Mouse (Mus musculus): ENCODE results near the gene Epb41l1. TPM values are rescaled to one million over a fixed set of nuclear protein-coding genes. Genes with fewer than 3 reads are reported as not detected.

Epb41l1 gene
- polyA plus RNA-seq, 1 experiment from 2014 or later = 1.2 TPM

DNA sequence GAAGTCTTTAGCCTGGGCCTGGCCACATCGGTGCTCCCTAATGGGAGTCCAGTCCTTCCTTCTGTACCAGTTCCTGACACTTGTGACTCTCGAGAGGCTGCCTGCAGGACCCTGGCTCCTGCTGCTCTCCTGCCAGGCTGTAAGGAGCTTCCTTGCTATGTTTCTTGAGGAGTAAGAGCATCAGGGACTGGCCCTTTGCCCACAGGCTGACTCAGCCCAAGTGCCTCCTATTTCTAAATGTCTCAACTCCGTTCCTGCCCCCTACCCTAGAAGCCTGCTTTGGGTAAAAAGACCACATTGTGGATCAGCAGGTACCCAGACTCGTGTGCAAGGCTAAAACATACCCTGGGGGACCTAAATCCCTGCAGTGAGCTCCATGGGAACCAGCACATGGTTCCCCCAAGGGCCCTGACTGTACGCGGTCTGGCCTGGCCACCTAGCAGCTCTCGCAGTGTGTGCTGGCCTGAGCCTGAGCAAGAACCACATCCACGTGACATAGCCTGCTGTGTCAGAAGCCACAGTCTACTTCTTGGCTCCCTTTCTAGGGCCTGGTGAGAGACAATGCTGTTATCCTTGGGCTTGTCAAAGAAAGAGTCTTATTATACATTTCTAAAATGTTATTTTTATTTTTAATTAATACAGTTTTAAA, 67.6 kb downstream of the Epb41l1 start:
- 0 out of 2 replicates have a peak overlapping the region, but pooled peaks have one; percentile 20 for H3K27ac ChIP-seq (replicated peaks)
- H3K4me2 ChIP-seq = no peak overlapping the region
- ATAC-seq (ENCODE audit: extremely low read depth, insufficient number of reproducible peaks, low FRiP score, low TSS enrichment) = no peak
- WGBS = 75% methylated on average over 8 of the region's 8 CpGs
- peak overlapping the region; percentile 33; the same call in 1 of the 2 replicates for H3K9ac ChIP-seq
- no peaks in the 10 kb centered on the region for H3K36me3 ChIP-seq
- H3K9me3 ChIP-seq = no peaks in the 10 kb centered on the region
- peaks cover 4% of the 10 kb centered on the region; the same call in 1 of the 2 replicates for H3K27me3 ChIP-seq (replicated peaks)
- peaks cover 35% of the 10 kb centered on the region for H3K4me1 ChIP-seq
- no peak overlapping the region for H3K4me3 ChIP-seq

GRCm38 (mm10) chr2:156490176-156490575, 69.5 kb downstream of the Epb41l1 start:
- Histone ChIP-seq H3K4me1 (peaks cover 39% of the 10 kb centered on the region), H3K9ac (peak overlapping the region; percentile 15; the same call in 1 of the 2 replicates), H3K27me3 (replicated peaks) (no peaks in the 10 kb centered on the region), H3K4me3 (no peak overlapping the region), H3K27ac (replicated peaks) (peak overlapping the region; percentile 21; the same call in 1 of the 2 replicates), H3K36me3 (peaks cover 14% of the 10 kb centered on the region), H3K4me2 (peak overlapping the region; percentile 35), H3K9me3 (no peaks in the 10 kb centered on the region)
- 39% methylated on average over 11 of the region's 11 CpGs for WGBS
- ATAC-seq (ENCODE audit: extremely low read depth, insufficient number of reproducible peaks, low FRiP score, low TSS enrichment) = no peak

DNA sequence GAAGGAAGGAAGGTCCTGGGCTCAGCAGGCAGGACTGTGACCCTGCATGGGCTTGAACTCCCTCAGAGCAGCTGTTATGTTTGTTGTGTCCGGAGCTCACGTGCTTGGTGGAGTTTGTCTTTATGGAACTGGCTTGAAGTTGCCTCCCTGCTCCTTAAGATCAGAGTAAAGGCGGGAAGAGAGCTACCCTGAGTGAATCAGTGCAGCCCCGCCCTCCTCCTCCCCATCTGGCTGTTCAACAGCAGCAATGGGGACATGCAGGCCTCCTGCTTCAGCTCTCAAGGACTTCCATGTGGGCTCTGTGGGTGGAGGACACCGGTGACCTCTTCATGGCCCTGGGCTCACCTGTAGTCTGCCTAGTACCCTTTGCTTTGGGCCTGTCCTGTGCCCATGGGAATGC, 71.1 kb downstream of the Epb41l1 start:
- no peak for ATAC-seq (ENCODE audit: extremely low read depth, insufficient number of reproducible peaks, low FRiP score, low TSS enrichment)
- Histone ChIP-seq H3K27me3 (replicated peaks) (no peaks in the 10 kb centered on the region), H3K36me3 (peaks cover 25% of the 10 kb centered on the region), H3K4me2 (no peak overlapping the region), H3K4me3 (no peak overlapping the region), H3K9ac (no peak overlapping the region), H3K9me3 (no peaks in the 10 kb centered on the region), H3K4me1 (peaks cover 39% of the 10 kb centered on the region), H3K27ac (replicated peaks) (no peak overlapping the region)
- WGBS = 79% methylated on average over 5 of the region's 5 CpGs

GRCm38 (mm10) chr2:156493766-156494165, 73.1 kb downstream of the Epb41l1 start:
- H3K27ac ChIP-seq (replicated peaks) = peak overlapping the region; percentile 36
- WGBS = 54% methylated on average over 9 of the region's 9 CpGs

DNA sequence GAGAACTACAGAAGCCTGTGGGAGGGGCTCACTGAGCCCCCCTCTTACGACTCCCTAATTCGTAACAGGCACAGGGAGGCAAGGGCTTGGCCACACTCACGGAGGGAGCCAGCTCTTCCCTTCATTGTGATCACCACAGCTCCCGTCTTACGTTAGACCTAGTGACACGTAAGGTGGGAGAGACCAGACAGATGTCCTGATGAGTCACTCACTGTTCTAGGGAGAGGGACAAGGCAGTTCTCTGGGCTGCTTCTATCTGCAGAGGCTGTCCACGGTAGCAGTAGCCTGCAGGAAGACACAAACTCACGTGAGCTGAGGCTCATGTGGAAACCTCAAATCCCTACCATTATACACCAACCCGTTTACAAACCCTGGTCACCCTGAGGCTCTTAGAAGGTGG, 73.8 kb downstream of the Epb41l1 start:
- no peaks in the 10 kb centered on the region for H3K9me3 ChIP-seq
- H3K27ac ChIP-seq (replicated peaks) = peak overlapping the region; percentile 36
- no peaks in the 10 kb centered on the region for H3K27me3 ChIP-seq (replicated peaks)
- H3K4me3 ChIP-seq = no peak overlapping the region
- peak overlapping the region; percentile 33 for H3K4me2 ChIP-seq
- WGBS = 66% methylated on average over 9 of the region's 9 CpGs
- H3K4me1 ChIP-seq = peaks cover 29% of the 10 kb centered on the region
- ATAC-seq (ENCODE audit: extremely low read depth, insufficient number of reproducible peaks, low FRiP score, low TSS enrichment) = peak; percentile 66
- peaks cover 37% of the 10 kb centered on the region for H3K36me3 ChIP-seq
- no peak overlapping the region for H3K9ac ChIP-seq

More at GRCm38 (mm10) chr2:156493766-156494165, 73.1 kb downstream of the Epb41l1 start:
- Histone ChIP-seq H3K4me1 (peaks cover 29% of the 10 kb centered on the region), H3K4me2 (peak overlapping the region; percentile 33), H3K9ac (peak overlapping the region; percentile 14; the same call in 1 of the 2 replicates), H3K9me3 (no peaks in the 10 kb centered on the region), H3K27me3 (replicated peaks) (no peaks in the 10 kb centered on the region), H3K36me3 (peaks cover 34% of the 10 kb centered on the region), H3K4me3 (no peak overlapping the region)
- ATAC-seq (ENCODE audit: extremely low read depth, insufficient number of reproducible peaks, low FRiP score, low TSS enrichment) = no peak

GRCm38 (mm10) chr2:156494875-156495274, 74.2 kb downstream of the Epb41l1 start:
- H3K27ac ChIP-seq (replicated peaks) = peak overlapping the region; percentile 36; the same call in 1 of the 2 replicates
- no peak overlapping the region for H3K9ac ChIP-seq
- H3K4me1 ChIP-seq = peaks cover 26% of the 10 kb centered on the region
- no peak overlapping the region for H3K4me3 ChIP-seq
- 80% methylated on average over 12 of the region's 12 CpGs for whole genome bisulfite sequencing
- H3K4me2 ChIP-seq = peak overlapping the region; percentile 33; the same call in 1 of the 2 replicates
- no peaks in the 10 kb centered on the region for H3K9me3 ChIP-seq
- no peaks in the 10 kb centered on the region for H3K27me3 ChIP-seq (replicated peaks)
- H3K36me3 ChIP-seq = peaks cover 41% of the 10 kb centered on the region
- ATAC-seq (ENCODE audit: extremely low read depth, insufficient number of reproducible peaks, low FRiP score, low TSS enrichment) = peak; percentile 66

GRCm38 (mm10) chr2:156496816-156497566, 76.3 kb downstream of the Epb41l1 start:
- WGBS = 67% methylated on average over 5 of the region's 5 CpGs
- H3K9me3 ChIP-seq = no peaks in the 10 kb centered on the region
- no peak overlapping the region for H3K9ac ChIP-seq
- H3K36me3 ChIP-seq = peaks cover 44% of the 10 kb centered on the region
- H3K27me3 ChIP-seq (replicated peaks) = no peaks in the 10 kb centered on the region
- H3K4me3 ChIP-seq = no peak overlapping the region
- H3K4me1 ChIP-seq = peaks cover 8% of the 10 kb centered on the region; the same call in 1 of the 2 replicates
- H3K27ac ChIP-seq (replicated peaks) = no peak overlapping the region
- no peak overlapping the region for H3K4me2 ChIP-seq
- ATAC-seq (ENCODE audit: extremely low read depth, insufficient number of reproducible peaks, low FRiP score, low TSS enrichment) = no peak

DNA sequence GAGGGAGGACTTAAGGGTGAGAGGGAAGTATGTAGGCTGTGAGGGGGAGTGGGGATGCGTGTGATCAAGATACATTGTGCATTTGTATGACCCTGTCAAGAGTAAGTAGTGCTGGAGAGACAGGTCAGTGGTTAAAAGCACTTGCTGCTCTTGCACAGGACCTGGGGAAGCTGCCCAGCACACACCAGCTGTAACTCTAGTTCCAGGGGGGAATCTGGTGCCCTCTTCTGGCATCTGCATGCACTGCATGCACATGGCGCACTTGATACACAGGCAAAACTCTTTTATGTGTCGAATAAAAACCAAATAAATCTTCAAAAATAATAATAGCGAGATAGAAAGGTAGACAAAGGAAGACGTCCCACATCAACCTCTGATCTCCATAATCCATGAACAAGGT, 77.2 kb downstream of the Epb41l1 start:
- no peak for ATAC-seq (ENCODE audit: extremely low read depth, insufficient number of reproducible peaks, low FRiP score, low TSS enrichment)
- 54% methylated on average over 5 of the region's 5 CpGs for WGBS
- H3K27ac ChIP-seq (replicated peaks) = no peak overlapping the region
- no peak overlapping the region for H3K9ac ChIP-seq
- H3K9me3 ChIP-seq = no peaks in the 10 kb centered on the region
- no peak overlapping the region for H3K4me2 ChIP-seq
- H3K36me3 ChIP-seq = peaks cover 45% of the 10 kb centered on the region
- H3K4me3 ChIP-seq = no peak overlapping the region
- peaks cover 8% of the 10 kb centered on the region; the same call in 1 of the 2 replicates for H3K4me1 ChIP-seq
- H3K27me3 ChIP-seq (replicated peaks) = no peaks in the 10 kb centered on the region

DNA sequence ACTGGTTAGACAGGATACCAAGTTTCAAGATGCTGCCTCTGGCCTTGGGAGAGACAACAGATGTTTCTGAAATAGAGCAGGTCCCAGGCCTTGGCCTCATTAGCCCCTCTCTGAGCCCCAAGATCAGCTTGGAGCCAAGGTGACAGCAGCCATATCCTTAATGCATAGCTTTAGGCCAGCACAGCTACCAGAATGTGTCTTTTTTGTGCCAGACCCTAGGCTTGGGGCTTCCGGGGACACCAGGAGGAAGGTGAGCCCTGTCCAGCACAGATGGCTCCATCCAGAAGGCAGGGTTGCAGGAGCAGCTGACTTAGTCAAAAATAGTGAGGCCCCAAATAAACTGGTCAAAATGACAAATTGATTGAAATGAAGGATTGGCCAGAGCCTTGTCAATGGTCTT, 80.3 kb downstream of the Epb41l1 start:
- Histone ChIP-seq H3K4me3 (no peak overlapping the region), H3K27ac (replicated peaks) (no peak overlapping the region), H3K27me3 (replicated peaks) (no peaks in the 10 kb centered on the region), H3K9me3 (no peaks in the 10 kb centered on the region), H3K4me2 (no peak overlapping the region), H3K9ac (no peak overlapping the region), H3K36me3 (peaks cover 36% of the 10 kb centered on the region), H3K4me1 (no peaks in the 10 kb centered on the region)
- 79% methylated on average over 1 of the region's 1 CpGs for WGBS
- no peak for ATAC-seq (ENCODE audit: extremely low read depth, insufficient number of reproducible peaks, low FRiP score, low TSS enrichment)

DNA sequence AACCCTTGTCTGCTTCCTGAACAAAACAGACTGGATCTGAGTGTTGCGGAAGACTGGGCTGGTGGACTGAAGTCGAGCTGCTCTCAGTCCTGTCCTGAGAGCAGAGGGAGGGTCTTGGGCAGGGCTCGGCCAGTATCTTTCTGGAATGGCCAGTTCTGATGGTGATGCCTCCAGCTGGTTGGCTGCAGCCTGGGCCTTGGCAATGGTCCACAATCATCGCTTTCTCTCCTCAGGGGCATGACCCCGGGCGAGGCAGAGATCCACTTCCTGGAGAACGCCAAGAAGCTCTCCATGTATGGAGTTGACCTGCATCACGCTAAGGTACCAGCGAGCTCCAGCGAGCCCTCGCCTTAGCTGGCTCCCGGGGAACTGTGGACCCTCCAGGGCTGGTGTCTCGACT, 84.8 kb downstream of the Epb41l1 start:
- ATAC-seq (ENCODE audit: extremely low read depth, insufficient number of reproducible peaks, low FRiP score, low TSS enrichment) = no peak
- H3K9me3 ChIP-seq = no peaks in the 10 kb centered on the region
- no peak overlapping the region for H3K9ac ChIP-seq
- no peak overlapping the region for H3K27ac ChIP-seq (replicated peaks)
- no peaks in the 10 kb centered on the region for H3K4me1 ChIP-seq
- no peak overlapping the region for H3K4me2 ChIP-seq
- no peaks in the 10 kb centered on the region for H3K27me3 ChIP-seq (replicated peaks)
- 69% methylated on average over 13 of the region's 13 CpGs for WGBS
- no peak overlapping the region for H3K4me3 ChIP-seq
- peaks cover 45% of the 10 kb centered on the region for H3K36me3 ChIP-seq

DNA sequence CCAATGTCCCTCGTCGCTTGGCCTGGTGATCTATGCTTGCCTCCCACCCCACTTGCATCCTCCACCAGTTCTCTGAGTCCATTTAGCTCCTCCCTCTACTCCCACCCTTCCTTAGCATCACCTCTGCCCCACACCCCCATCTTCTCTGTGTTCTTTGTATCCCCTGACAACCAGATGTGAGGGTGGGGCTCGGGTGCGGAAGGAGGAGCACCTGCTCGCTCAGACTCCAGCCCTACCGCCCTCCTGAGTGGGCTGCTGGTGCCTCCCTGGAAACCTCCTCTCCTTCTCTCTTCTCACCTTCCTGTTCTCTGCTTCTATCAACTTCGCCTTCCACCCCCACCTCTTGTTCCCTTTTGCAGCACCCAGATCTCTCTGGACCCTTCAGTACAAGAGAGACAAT, 91.3 kb downstream of the Epb41l1 start:
- Histone ChIP-seq H3K36me3 (peaks cover 37% of the 10 kb centered on the region), H3K9me3 (no peaks in the 10 kb centered on the region), H3K27ac (replicated peaks) (no peak overlapping the region), H3K27me3 (replicated peaks) (no peaks in the 10 kb centered on the region), H3K9ac (no peak overlapping the region), H3K4me2 (no peak overlapping the region), H3K4me1 (peaks cover 7% of the 10 kb centered on the region), H3K4me3 (no peak overlapping the region)
- no peak for ATAC-seq (ENCODE audit: extremely low read depth, insufficient number of reproducible peaks, low FRiP score, low TSS enrichment)
- WGBS = 79% methylated on average over 7 of the region's 7 CpGs
